Mouse (Mus musculus) spleen, adult 2 months (tissue): ENCODE data around the gene Rps6kl1.

Experiments
- CTCF ChIP-seq: fragments of 200-500 bp; IDR thresholded peaks from 2 replicates; pipeline ENCODE4 v1.5.1; 2011; ENCODE audit warnings: mild to moderate bottlenecking, inconsistent platforms; ENCODE audit not compliant: insufficient read depth, insufficient read length, insufficient replicate concordance; ENCODE audit errors: extremely low read depth
- POLR2A ChIP-seq: fragments of 200-500 bp; IDR thresholded peaks from 2 replicates; pipeline ENCODE4 v1.6.1; 2011; ENCODE audit warnings: low read depth, low read length, inconsistent platforms

DNA sequence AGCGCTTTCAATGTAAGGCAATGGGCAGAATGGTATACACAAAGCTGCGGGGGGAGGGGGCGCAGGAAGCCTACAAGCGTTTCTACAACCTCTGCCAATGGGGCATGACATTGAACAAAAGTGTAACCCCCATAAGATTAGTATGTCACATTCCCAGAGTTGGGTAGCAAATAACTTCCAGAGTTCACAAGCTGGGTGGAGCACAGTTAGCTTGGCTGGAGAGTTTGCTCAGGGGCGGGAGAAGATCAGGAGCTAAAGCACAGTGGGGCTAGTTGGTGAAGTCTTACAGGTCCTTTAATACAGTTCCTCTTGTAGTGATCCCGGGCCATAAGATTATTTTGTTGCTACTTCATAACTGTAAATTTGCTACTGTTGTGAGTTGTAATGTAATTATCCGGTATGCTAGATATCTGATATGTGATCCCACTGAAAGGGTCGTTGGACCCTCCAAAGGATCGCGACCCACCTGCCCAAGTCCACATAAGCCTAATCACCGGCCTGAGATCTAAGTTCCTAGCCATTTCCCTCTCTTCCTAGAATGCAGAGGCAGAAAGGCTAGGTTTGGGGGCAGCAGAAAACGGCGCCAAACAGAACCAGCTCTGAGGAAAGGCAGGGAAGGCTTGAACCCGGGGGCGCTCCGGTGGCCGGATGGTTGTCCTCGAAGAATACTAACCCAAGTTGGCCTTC, 40.9 kb downstream of the Rps6kl1 start:
- TF ChIP-seq CTCF = no peak
- TF ChIP-seq POLR2A = no peak
